Comparison of ENCODE assay signal across 8 mouse cellular contexts in genomic region chr7:39449260-39450021, GRCm38 (mm10). TPM values are rescaled to one million over a fixed set of nuclear protein-coding genes. Genes with fewer than 3 reads are reported as not detected.
DNase-seq lines count a peak whose midpoint lies in the region; ATAC-seq and TF ChIP-seq lines count a peak whose summit lies in the region.

No protein-coding gene starts in this region.

- peak overlapping the region; percentile 80 for H3K4me2 ChIP-seq in lung, embryonic 14.5 days

- H3K9ac ChIP-seq in lung, embryonic 14.5 days, result peak overlapping the region; percentile 71

- CTCF ChIA-PET in Patski (lab: Charles Lee), result no interaction called here

- peaks cover 8% of the 10 kb centered on the region for H3K27me3 ChIP-seq in Patski
- H3K27me3 ChIP-seq in lung, embryonic 14.5 days (ENCODE audit: insufficient read depth, low read length), result no peaks in the 10 kb centered on the region; the same call in 1 of the 2 replicates

- ATAC-seq in Patski, result peak; percentile 99
- peak; percentile 100 for ATAC-seq in frontal cortex, adult (ENCODE audit: low TSS enrichment)
- peak; percentile 98 to 99 for ATAC-seq in hematopoietic stem cell, adult 5-6 weeks (replicated peaks in 1 of 2; ENCODE audit: insufficient read depth in 1 of 2, low FRiP score in 2 of 2, low TSS enrichment in 1 of 2, low read depth in 1 of 2, poor library complexity in 2 of 2, severe bottlenecking in 2 of 2)
- peak; percentile 100 for ATAC-seq in lung, embryonic 14.5 days (ENCODE audit: insufficient read depth)
- peak; percentile 81 for ATAC-seq in neutrophil, adult 5-6 weeks (ENCODE audit: extremely low read depth, insufficient number of reproducible peaks, low FRiP score, poor library complexity, severe bottlenecking)

- H3K36me3 ChIP-seq in lung, embryonic 14.5 days (ENCODE audit: insufficient read depth), result no peaks in the 10 kb centered on the region

- WGBS in lung, embryonic 14.5 days, result 2% methylated on average over 36 of the region's 36 CpGs

- in situ Hi-C loops in Patski (cut with MboI; ENCODE audit: low pct_unique_long_range_greater_than_20kb), result loop anchor here (10.0 to 25.0 kb wide), 2 partner anchors 105 to 1488 kb away; no protein-coding TSS in a partner anchor

- peak; percentile 70 for DNase-seq in Patski (ENCODE audit: low read depth, low spot score)
- DNase-seq in cerebellum, adult 9-11 months, result peak; percentile 91
- DNase-seq in layer of hippocampus, adult 8-10 months (ENCODE audit: low spot score in 2 of 2), result peak; percentile 82 to 92
- DNase-seq in lung, embryonic 14.5 days, result peak; percentile 97
- DNase-seq in thymus, adult 18-20 months, result peak; percentile 13 to 24

- no peak overlapping the region for H3K27ac ChIP-seq in lung, embryonic 14.5 days (ENCODE audit: low read depth)

- H3K4me1 ChIP-seq in lung, embryonic 14.5 days (ENCODE audit: insufficient read depth), result no peaks in the 10 kb centered on the region; the same call in 1 of the 2 replicates

- no peak for TF ChIP-seq CTCF in Patski (IDR thresholded peaks at IDR 0.05)
- TF ChIP-seq CTCF in lung, embryonic 14.5 days (IDR thresholded peaks at IDR 0.05; ENCODE audit: low read depth), result no peak

- no peaks in the 10 kb centered on the region for H3K9me3 ChIP-seq in lung, embryonic 14.5 days (ENCODE audit: low read depth, low read length)

- POLR2A ChIA-PET in Patski (lab: Charles Lee), result interaction anchor here (1.2 kb wide), 1 partner anchor 134 kb away, joined by 3 read pairs; no protein-coding TSS in a partner anchor

- H3K4me3 ChIP-seq in lung, embryonic 14.5 days (ENCODE audit: low read depth, low read length), result peak overlapping the region; percentile 65

RNA-seq across cellular contexts. Expression of gene Gm5114, which starts 36.5 kb away (rescaled TPM):
- not detected for polyA plus RNA-seq in Patski (2021)
- not detected in 2 replicates for total RNA-seq in hematopoietic stem cell, adult 5-6 weeks (2017)
- total RNA-seq in layer of hippocampus, adult 8-10 months (2022), result not detected
- polyA plus RNA-seq in lung, embryonic 14.5 days (2014; fragmentation: Nextera tagmentation; extraction: Ambion mirVana), result not detected in 2 replicates
- not detected in 2 replicates for total RNA-seq in neutrophil, adult 5-6 weeks (2017)

Comparison
In these comparisons a context has a peak if more than half of its experiments do, and no peak if none do; other contexts are left out.
1. DNase-seq: peak in every context shown above with its lines; median percentile 97 in lung, embryonic 14.5 days; 91 in cerebellum, adult 9-11 months; 87 in layer of hippocampus, adult 8-10 months; 70 in Patski; 18 in thymus, adult 18-20 months.